Mouse (Mus musculus): ENCODE results near the gene 1700024P04Rik. TPM values are rescaled to one million over a fixed set of nuclear protein-coding genes. Genes with fewer than 3 reads are reported as not detected.
"Not testable (repeated sequence)": the region's sequence is repeated elsewhere in the genome, so short reads cannot be mapped to it uniquely, and the experiment has no call there.

1700024P04Rik gene
- not detected for total RNA-seq (2021)

- no peak for DNase-seq (ENCODE audit: low spot score in 2 of 2)
- intact Hi-C loops (cut with DNase I) = no loop called here
These were observed at the start of gene 1700024P04Rik for GRCm38 (mm10) chr13:98984465-98984864. Gene 1700024P04Rik (minus strand): TSS chr13:98984565.

- DNase-seq (ENCODE audit: low spot score in 2 of 2) = no peak
- intact Hi-C loops (cut with DNase I) = no loop called here
These were observed 47.2 kb upstream of the 1700024P04Rik start for GRCm38 (mm10) chr13:99031223-99032216.

GRCm38 (mm10) chr13:99030579-99031200, 46.3 kb upstream of the 1700024P04Rik start:
- no peak for DNase-seq (ENCODE audit: low spot score in 2 of 2)
- intact Hi-C loops (cut with DNase I) = no loop called here

DNA sequence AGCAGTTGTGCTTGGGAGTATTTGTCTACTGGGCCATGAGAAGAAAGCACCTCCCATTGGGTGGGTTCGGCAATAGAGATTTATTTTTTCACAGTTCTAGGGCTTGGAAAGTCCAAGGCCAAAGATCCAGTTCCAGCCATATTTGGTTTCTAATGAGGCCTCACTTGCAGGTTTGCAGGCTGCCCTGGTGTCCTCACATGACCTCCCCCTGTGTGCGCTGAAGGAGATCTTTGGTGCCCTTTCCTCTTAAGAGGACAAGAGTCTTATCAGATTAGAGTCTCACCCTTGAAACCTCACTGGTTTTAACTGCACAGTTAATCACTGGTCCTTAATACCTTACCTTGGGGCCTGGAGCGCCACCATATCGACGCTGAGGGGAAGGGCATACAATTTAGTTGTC, 40.9 kb upstream of the 1700024P04Rik start:
- DNase-seq (ENCODE audit: low spot score in 2 of 2) = no peak
- intact Hi-C loops (cut with DNase I) = no loop called here

DNA sequence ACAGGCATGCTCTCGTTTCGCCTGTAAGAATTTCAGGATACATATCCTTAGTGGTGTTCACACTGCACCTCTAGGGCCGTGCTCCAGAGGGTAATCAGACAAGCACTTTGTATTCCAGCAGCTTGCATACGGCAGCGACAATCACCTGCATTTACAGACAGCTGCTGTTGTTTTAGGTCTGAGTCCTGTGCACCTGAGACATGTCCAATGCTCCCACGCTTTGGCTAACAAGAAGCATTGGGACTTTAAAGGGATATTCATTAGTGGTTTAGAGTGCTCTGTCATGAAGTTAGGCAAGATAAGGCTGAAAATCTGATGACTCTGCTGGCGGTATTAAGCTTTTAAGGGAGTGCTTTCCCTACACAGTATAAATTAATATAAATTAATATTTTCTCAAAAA, 37.7 kb upstream of the 1700024P04Rik start:
- intact Hi-C loops (cut with DNase I) = no loop called here
- DNase-seq (ENCODE audit: low spot score in 2 of 2) = no peak

GRCm38 (mm10) chr13:99021181-99021580, 36.8 kb upstream of the 1700024P04Rik start:
- DNase-seq (ENCODE audit: low spot score in 2 of 2) = no peak
- intact Hi-C loops (cut with DNase I) = no loop called here

- DNase-seq (ENCODE audit: low spot score in 2 of 2) = no peak
- intact Hi-C loops (cut with DNase I) = no loop called here
These were observed 35.7 kb upstream of the 1700024P04Rik start for GRCm38 (mm10) chr13:99019831-99020669.

GRCm38 (mm10) chr13:99018526-99019201, 34.3 kb upstream of the 1700024P04Rik start:
- DNase-seq (ENCODE audit: low spot score in 2 of 2) = no peak
- intact Hi-C loops (cut with DNase I) = no loop called here

- intact Hi-C loops (cut with DNase I) = no loop called here
- DNase-seq (ENCODE audit: low spot score in 2 of 2) = no peak
These were observed 32.3 kb upstream of the 1700024P04Rik start for GRCm38 (mm10) chr13:99016696-99017095.

GRCm38 (mm10) chr13:99012891-99013290, 28.5 kb upstream of the 1700024P04Rik start:
- DNase-seq (ENCODE audit: low spot score in 2 of 2) = no peak
- intact Hi-C loops (cut with DNase I) = no loop called here

DNA sequence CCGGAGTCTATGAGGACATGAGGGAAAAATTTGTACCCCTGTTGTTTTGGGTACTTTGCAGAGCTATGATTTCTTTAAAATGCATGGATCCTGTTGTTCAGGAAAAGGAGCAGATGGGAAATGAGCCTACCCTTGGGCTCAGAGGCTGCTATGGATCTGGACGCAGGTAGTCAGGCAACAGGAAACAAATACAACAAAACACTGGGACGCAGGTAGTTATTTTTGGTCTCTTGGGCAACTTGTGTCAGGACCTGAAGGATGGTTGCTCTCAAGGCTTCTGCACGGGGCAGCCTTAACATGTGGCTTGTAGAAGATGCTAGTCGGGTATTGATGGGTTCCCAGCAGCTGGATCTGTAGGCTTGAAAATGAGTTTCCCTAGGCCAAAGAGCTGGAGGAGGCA, 23.6 kb upstream of the 1700024P04Rik start:
- no peak for DNase-seq (ENCODE audit: low spot score in 2 of 2)
- intact Hi-C loops (cut with DNase I) = no loop called here

GRCm38 (mm10) chr13:99006389-99007099, 22.2 kb upstream of the 1700024P04Rik start:
- intact Hi-C loops (cut with DNase I) = no loop called here
- DNase-seq (ENCODE audit: low spot score in 2 of 2) = no peak

DNA sequence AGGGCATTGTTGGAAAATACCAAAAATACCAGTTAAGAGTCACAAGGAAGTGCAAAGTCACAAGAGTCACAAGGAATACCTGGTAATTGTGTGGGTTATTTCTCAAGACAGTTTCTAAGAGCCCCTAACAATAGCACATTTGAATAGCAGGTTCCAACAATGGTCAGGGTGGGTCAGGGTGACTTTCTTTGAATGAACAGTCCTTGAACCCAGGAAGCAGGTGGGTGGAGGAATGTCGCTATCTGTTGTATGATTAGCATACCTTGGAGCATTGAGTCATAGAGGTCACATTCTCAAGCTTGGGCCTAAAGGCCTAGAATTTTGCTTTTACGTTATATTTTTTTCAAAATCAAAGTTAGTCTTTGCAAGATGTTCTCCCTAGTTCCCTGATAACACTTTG, 17.3 kb upstream of the 1700024P04Rik start:
- not testable (repeated sequence) for DNase-seq (ENCODE audit: low spot score in 2 of 2)

GRCm38 (mm10) chr13:98997025-98997424, 12.7 kb upstream of the 1700024P04Rik start:
- intact Hi-C loops (cut with DNase I) = no loop called here
- no peak for DNase-seq (ENCODE audit: low spot score in 2 of 2)

More for the DNA sequence above, 17.3 kb upstream of the 1700024P04Rik start:
- intact Hi-C loops (cut with DNase I) = not testable (repeated sequence)

- no peak for DNase-seq (ENCODE audit: low spot score in 2 of 2)
- intact Hi-C loops (cut with DNase I) = no loop called here
These were observed 7.1 kb downstream of the 1700024P04Rik start for GRCm38 (mm10) chr13:98977070-98977785.

DNA sequence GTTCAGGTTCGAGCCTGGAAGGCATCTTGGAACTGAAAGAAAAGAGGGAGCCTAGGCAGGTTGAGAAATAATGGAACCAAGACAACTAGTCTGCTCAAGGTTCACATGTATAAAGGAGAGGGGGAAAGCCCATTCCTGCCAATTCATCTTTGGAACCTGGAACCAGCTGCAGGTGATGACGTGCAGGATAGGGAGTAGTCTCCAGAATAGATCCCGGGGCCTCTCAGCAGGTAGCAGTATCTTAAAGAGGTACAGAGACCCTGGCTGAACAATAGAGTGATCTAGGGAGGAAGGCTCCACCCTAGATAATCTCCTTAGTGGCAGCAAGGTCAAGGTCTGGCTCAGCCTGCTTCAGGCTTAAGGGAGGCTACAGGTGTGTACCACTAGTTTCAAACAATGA, 8.3 kb downstream of the 1700024P04Rik start:
- DNase-seq (ENCODE audit: low spot score in 2 of 2); intact Hi-C loops (cut with DNase I): not testable (repeated sequence)

DNA sequence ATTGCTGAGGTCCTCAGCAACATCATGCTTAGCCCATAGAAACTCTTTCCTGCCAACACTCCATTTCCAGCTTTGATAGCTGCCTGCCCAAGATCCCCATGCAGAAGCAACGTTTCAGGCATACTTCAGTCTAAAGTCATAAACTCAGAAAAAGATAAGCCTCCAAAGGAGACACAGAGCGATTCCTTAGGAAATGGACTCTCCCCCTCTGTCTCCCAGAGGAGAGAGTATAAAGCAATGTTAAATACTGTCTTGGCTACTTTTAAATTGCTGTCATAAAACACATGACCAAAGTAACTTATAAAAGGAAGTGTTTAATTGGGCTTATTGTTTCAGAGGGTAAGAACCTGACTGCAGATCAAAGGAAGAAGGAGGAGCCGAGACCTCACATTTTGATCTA, 12.3 kb downstream of the 1700024P04Rik start:
- intact Hi-C loops (cut with DNase I) = no loop called here
- DNase-seq (ENCODE audit: low spot score in 2 of 2) = no peak

GRCm38 (mm10) chr13:98971641-98972040, 12.7 kb downstream of the 1700024P04Rik start:
- intact Hi-C loops (cut with DNase I) = no loop called here
- DNase-seq (ENCODE audit: low spot score in 2 of 2) = no peak
